Mouse (Mus musculus): ENCODE data around the gene Gmfg. TPM values are rescaled to one million over a fixed set of nuclear protein-coding genes. Genes with fewer than 3 reads are reported as not detected.

Gene Gmfg
- polyA plus RNA-seq, 1 experiment = 0.03 TPM

- H3K4me3 ChIP-seq (replicated peaks) = no peak overlapping the region
- H3K36me3 ChIP-seq (ENCODE audit: control insufficient read depth) = no peaks in the 10 kb centered on the region; the same call in 1 of the 2 replicates
- TF ChIP-seq TAL1 (IDR thresholded peaks at IDR 0.05; ENCODE audit: low read length) (no peak), GATA1 (IDR thresholded peaks at IDR 0.05; ENCODE audit: low read length) (no peak)
- peaks cover 20% of the 10 kb centered on the region for H3K27me3 ChIP-seq (ENCODE audit: control insufficient read depth)
- peaks cover 11% of the 10 kb centered on the region for H3K4me1 ChIP-seq (ENCODE audit: control insufficient read depth)
- H3K9me3 ChIP-seq (ENCODE audit: control insufficient read depth, low read length) = no peaks in the 10 kb centered on the region
Measured at GRCm38 (mm10) chr7:28464416-28465212, 27.4 kb downstream of the Gmfg start.

GRCm38 (mm10) chr7:28466721-28467212 is 29.5 kb downstream of the Gmfg start:
- Histone ChIP-seq H3K4me1 (ENCODE audit: control insufficient read depth) (peaks cover 11% of the 10 kb centered on the region), H3K27me3 (ENCODE audit: control insufficient read depth) (peaks cover 20% of the 10 kb centered on the region), H3K36me3 (ENCODE audit: control insufficient read depth) (no peaks in the 10 kb centered on the region), H3K4me3 (replicated peaks) (peak overlapping the region; percentile 45), H3K9me3 (ENCODE audit: control insufficient read depth, low read length) (no peaks in the 10 kb centered on the region)
- TF ChIP-seq TAL1 (IDR thresholded peaks at IDR 0.05; ENCODE audit: low read length) = no peak
- no peak for TF ChIP-seq GATA1 (IDR thresholded peaks at IDR 0.05; ENCODE audit: low read length)

- TF ChIP-seq TAL1 (IDR thresholded peaks at IDR 0.05; ENCODE audit: low read length) = no peak
- no peak for TF ChIP-seq GATA1 (IDR thresholded peaks at IDR 0.05; ENCODE audit: low read length)
- H3K9me3 ChIP-seq (ENCODE audit: control insufficient read depth, low read length) = no peaks in the 10 kb centered on the region
- H3K36me3 ChIP-seq (ENCODE audit: control insufficient read depth) = no peaks in the 10 kb centered on the region
- peaks cover 20% of the 10 kb centered on the region for H3K27me3 ChIP-seq (ENCODE audit: control insufficient read depth)
- H3K4me1 ChIP-seq (ENCODE audit: control insufficient read depth) = peaks cover 11% of the 10 kb centered on the region
- H3K4me3 ChIP-seq (replicated peaks) = peak overlapping the region; percentile 45
Measured at GRCm38 (mm10) chr7:28467213-28467751, 30.0 kb downstream of the Gmfg start.

GRCm38 (mm10) chr7:28476191-28476590 is 38.9 kb downstream of the Gmfg start:
- H3K4me1 ChIP-seq (ENCODE audit: control insufficient read depth) = no peaks in the 10 kb centered on the region
- TF ChIP-seq TAL1 (IDR thresholded peaks at IDR 0.05; ENCODE audit: low read length) = no peak
- no peak for TF ChIP-seq GATA1 (IDR thresholded peaks at IDR 0.05; ENCODE audit: low read length)
- H3K36me3 ChIP-seq (ENCODE audit: control insufficient read depth) = no peaks in the 10 kb centered on the region
- no peaks in the 10 kb centered on the region for H3K9me3 ChIP-seq (ENCODE audit: control insufficient read depth, low read length)
- no peak overlapping the region for H3K4me3 ChIP-seq (replicated peaks)
- H3K27me3 ChIP-seq (ENCODE audit: control insufficient read depth) = no peaks in the 10 kb centered on the region

- Histone ChIP-seq H3K4me1 (ENCODE audit: control insufficient read depth) (no peaks in the 10 kb centered on the region), H3K9me3 (ENCODE audit: control insufficient read depth, low read length) (no peaks in the 10 kb centered on the region), H3K27me3 (ENCODE audit: control insufficient read depth) (no peaks in the 10 kb centered on the region), H3K4me3 (replicated peaks) (no peak overlapping the region), H3K36me3 (ENCODE audit: control insufficient read depth) (no peaks in the 10 kb centered on the region)
- TF ChIP-seq GATA1 (IDR thresholded peaks at IDR 0.05; ENCODE audit: low read length) = no peak
- TF ChIP-seq TAL1 (IDR thresholded peaks at IDR 0.05; ENCODE audit: low read length) = no peak
Measured at GRCm38 (mm10) chr7:28477363-28477762, 40.1 kb downstream of the Gmfg start.

GRCm38 (mm10) chr7:28478854-28479253 is 41.6 kb downstream of the Gmfg start:
- H3K36me3 ChIP-seq (ENCODE audit: control insufficient read depth) = no peaks in the 10 kb centered on the region
- H3K4me3 ChIP-seq (replicated peaks) = no peak overlapping the region
- TF ChIP-seq TAL1 (IDR thresholded peaks at IDR 0.05; ENCODE audit: low read length) (no peak), GATA1 (IDR thresholded peaks at IDR 0.05; ENCODE audit: low read length) (no peak)
- no peaks in the 10 kb centered on the region for H3K4me1 ChIP-seq (ENCODE audit: control insufficient read depth)
- H3K9me3 ChIP-seq (ENCODE audit: control insufficient read depth, low read length) = no peaks in the 10 kb centered on the region
- H3K27me3 ChIP-seq (ENCODE audit: control insufficient read depth) = no peaks in the 10 kb centered on the region

- no peak for TF ChIP-seq GATA1 (IDR thresholded peaks at IDR 0.05; ENCODE audit: low read length)
- no peak for TF ChIP-seq TAL1 (IDR thresholded peaks at IDR 0.05; ENCODE audit: low read length)
- no peaks in the 10 kb centered on the region for H3K9me3 ChIP-seq (ENCODE audit: control insufficient read depth, low read length)
- H3K4me1 ChIP-seq (ENCODE audit: control insufficient read depth) = no peaks in the 10 kb centered on the region
- peaks cover 6% of the 10 kb centered on the region for H3K27me3 ChIP-seq (ENCODE audit: control insufficient read depth)
- H3K4me3 ChIP-seq (replicated peaks) = no peak overlapping the region
- no peaks in the 10 kb centered on the region for H3K36me3 ChIP-seq (ENCODE audit: control insufficient read depth)
Measured at GRCm38 (mm10) chr7:28482854-28483253, 45.6 kb downstream of the Gmfg start.

GRCm38 (mm10) chr7:28484192-28484591 is 46.9 kb downstream of the Gmfg start:
- no peak overlapping the region for H3K4me3 ChIP-seq (replicated peaks)
- no peak for TF ChIP-seq GATA1 (IDR thresholded peaks at IDR 0.05; ENCODE audit: low read length)
- no peak for TF ChIP-seq TAL1 (IDR thresholded peaks at IDR 0.05; ENCODE audit: low read length)
- H3K4me1 ChIP-seq (ENCODE audit: control insufficient read depth) = no peaks in the 10 kb centered on the region; the same call in none of the 2 replicates
- no peaks in the 10 kb centered on the region for H3K9me3 ChIP-seq (ENCODE audit: control insufficient read depth, low read length)
- no peaks in the 10 kb centered on the region for H3K36me3 ChIP-seq (ENCODE audit: control insufficient read depth)
- peaks cover 11% of the 10 kb centered on the region for H3K27me3 ChIP-seq (ENCODE audit: control insufficient read depth)

GRCm38 (mm10) chr7:28488030-28488491 is 50.8 kb downstream of the Gmfg start:
- H3K4me3 ChIP-seq (replicated peaks) = no peak overlapping the region
- H3K27me3 ChIP-seq (ENCODE audit: control insufficient read depth) = peaks cover 11% of the 10 kb centered on the region

More at GRCm38 (mm10) chr7:28488030-28488491, 50.8 kb downstream of the Gmfg start:
- Histone ChIP-seq H3K36me3 (ENCODE audit: control insufficient read depth) (no peaks in the 10 kb centered on the region), H3K4me1 (ENCODE audit: control insufficient read depth) (peaks cover 6% of the 10 kb centered on the region), H3K9me3 (ENCODE audit: control insufficient read depth, low read length) (no peaks in the 10 kb centered on the region)
- TF ChIP-seq TAL1 (IDR thresholded peaks at IDR 0.05; ENCODE audit: low read length) = no peak
- TF ChIP-seq GATA1 (IDR thresholded peaks at IDR 0.05; ENCODE audit: low read length) = no peak

Measured in erythroblast, embryonic 14.5 days (primary cell).